Mouse (Mus musculus) inflammation-experienced regulatory T-cells, adult 16 weeks (primary cell): Measurements from ENCODE around the gene Gmds. TPM values are rescaled to one million over a fixed set of nuclear protein-coding genes. Genes with fewer than 3 reads are reported as not detected.

Source experiments
- polyA plus RNA-seq: library from polyadenylated mRNA; unstranded; fragments of 100-300 nt; shearing (Covaris generic); gene quantifications from one replicate; pipeline ENCODE4 v1.2.1, GENCODE M21; 2017

The Gmds gene
- 16.3 TPM for polyA plus RNA-seq

DNA sequence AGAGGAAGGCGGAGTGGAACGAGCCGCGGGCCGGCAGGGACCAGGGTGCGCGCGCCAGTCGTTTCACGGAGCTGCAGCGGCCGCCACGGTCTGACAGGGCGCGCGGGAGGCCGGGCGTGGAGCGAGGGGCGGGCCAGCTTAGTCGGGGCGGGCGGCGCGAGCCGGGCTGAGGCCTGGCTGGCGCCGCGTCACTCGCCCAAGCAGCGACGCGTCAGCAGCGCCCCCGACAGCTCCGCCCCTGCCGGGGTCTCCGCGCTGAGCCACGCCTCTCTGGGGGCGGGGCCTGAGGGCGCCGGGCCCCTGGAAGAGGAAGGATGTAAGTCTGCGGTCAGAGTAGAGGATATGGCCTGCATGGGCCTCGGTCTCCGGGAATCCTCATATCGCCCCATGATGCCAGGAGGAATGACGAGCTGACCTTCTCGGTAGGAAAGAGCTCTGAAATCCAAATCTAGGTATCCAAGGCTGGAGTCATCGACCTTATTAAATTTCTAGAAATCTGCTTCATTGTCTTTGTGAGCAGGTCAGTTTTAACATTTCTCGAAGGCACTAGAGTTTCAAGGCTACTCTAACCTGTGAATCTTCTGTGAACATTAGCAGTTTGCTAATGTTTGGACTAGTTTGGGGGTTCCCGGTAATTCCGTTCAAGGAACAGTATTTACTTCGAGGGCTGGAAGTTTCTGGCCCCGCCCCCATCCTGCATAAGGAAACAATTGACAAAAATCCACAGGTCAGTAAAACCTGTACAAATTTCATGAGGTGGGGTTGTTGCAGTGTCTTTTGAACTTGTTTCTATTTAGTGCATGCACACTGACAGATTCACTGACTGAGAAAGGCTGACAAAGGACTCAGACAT lies at the start of gene Gmds:
TSS of gene Gmds (minus strand) at position 228 of the 853 bp plus-strand sequence.

GRCm38 (mm10) chr13:31806428-31806832 lies 532.1 kb downstream of the Gmds start, which contains the start of gene Foxc1:
TSS of gene Foxc1 (plus strand) at chr13:31806633.

